Mouse (Mus musculus) megakaryocyte, adult 5-6 weeks (primary cell): ENCODE results near the gene Alg14. TPM values are rescaled to one million over a fixed set of nuclear protein-coding genes. Genes with fewer than 3 reads are reported as not detected.

Source experiments
- ATAC-seq: 2 replicates; pipeline ENCODE4 v1.8.0; 2016; ENCODE audit warnings: mild to moderate bottlenecking, inconsistent platforms; ENCODE audit not compliant: poor library complexity, severe bottlenecking
- total RNA-seq, 2 experiments: library from RNA; stranded (forward) in 1 of 2; stranded (reverse) in 1 of 2; fragments of 153-499, 151-499 nt in 1 of 2; fragments of 221-1000, 200-1000 nt in 1 of 2; gene quantifications; 2 replicates each; pipeline versions ENCODE4 v1.2.3 to v1.2.4; 2015 to 2017

Gene Alg14
- total RNA-seq, 2 experiments from 2014 or later: 7.8 to 21.9 TPM

DNA sequence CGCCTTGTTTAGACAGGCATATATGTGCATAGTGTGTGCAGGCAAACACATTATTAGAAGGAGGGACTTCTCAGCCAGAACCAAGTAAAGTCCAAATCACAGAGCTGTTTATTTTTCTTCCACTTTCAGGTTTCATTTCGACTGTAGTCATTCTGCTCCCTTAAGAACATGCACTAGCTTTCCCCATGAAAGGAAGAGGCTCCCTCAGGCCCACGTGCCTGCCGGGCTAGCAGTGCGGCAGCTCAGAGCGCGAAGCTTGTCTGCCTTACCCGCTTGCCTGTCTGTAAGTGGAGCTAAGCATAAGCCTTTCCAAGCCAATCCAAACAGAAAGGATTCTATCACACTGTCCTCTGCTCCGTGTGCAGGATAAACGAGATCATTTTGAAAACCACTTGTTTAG, 38.1 kb downstream of the Alg14 start:
- peak; percentile 40 for ATAC-seq

DNA sequence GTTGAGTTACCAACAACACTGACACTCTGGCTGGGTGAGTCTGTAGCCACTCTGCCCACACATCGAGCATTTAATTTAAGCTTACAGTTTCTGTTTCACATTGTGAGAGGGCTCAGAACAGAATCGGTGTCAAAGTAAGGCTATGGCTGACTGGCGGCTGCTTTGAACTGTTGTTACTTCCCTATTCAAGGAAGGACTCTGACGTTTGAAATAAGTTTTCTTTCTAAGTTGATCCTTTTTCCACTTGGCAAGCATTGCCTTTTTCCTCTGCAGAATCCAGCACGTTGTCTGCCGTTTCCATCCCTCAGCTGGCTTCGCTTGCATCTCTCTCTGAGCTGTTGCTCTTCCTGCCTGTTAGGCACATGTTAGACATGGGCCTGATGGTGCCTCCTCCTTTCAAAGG, 38.7 kb downstream of the Alg14 start:
- peak; percentile 89 for ATAC-seq

DNA sequence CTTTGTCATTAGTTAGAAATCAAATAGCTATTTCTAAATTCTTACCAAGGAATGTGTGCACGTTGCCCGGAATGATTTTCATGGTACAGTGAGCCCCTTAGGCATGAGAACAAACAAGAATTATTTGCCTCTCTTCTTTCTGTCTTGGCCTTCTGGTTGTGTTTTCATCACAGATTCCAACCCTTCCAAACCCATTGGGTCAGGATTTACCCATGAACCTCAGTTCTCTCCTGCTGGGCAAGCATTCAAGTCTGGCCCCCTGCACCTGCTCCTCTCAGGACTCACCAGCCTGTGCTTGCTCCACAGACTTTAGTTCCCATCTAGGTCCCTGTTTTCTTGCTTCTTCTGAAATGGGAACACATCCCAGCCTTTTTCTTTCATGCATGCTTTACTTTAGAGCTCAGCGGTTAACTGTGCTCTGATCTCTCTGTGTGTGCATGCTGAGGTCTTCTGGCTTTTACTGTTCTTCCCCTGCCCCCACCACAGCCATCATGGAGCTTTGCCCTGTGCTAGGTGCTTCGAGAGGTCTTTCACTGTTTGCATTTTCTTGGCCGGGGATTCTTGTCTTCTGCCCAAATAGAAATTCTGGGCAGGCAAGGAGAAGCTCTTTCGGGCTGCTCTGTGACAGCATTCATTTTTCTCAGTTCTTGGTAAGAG, 44.8 kb downstream of the Alg14 start:
- no peak for ATAC-seq

DNA sequence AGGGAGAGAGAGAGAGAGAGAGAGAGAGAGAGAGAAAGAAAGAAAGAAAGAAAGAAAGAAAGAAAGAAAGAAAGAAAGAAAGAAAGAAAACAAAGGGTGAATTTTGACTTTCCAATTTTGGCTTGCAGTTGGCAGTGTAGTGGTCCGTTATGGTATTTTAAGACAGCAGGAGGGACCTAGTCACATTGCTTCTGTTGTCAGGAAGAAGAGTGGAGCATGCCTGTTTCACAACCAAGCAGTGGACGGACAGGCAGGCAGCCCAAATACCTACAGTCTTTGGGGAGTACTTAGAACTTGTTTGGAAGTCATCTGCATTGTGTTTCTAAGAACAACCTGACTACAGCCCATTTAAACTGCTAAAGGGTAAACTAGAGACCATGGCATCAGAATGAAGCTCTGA, 47.1 kb downstream of the Alg14 start:
- ATAC-seq: no peak

DNA sequence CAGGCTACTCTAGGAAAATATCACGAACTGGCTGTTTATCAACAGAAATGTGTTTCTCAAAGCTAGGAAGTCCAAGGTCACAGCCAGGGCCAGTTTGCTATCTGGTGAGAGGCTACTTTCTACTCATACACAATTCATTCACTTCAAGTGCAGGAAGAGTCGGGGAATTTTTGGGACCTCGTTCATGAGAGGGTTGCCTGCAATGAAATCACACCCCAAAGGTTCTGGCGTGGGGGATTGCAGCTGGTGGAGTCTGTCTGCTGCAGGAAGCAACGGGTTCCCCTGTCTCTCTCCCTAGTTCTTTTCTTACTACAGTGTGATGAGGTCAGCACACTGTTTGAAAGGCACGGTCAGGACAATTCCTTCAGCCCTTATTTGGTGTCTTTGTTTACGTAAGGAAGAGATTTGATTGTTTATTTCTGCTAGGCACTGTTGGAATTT, 48.8 kb downstream of the Alg14 start:
- ATAC-seq: no peak

DNA sequence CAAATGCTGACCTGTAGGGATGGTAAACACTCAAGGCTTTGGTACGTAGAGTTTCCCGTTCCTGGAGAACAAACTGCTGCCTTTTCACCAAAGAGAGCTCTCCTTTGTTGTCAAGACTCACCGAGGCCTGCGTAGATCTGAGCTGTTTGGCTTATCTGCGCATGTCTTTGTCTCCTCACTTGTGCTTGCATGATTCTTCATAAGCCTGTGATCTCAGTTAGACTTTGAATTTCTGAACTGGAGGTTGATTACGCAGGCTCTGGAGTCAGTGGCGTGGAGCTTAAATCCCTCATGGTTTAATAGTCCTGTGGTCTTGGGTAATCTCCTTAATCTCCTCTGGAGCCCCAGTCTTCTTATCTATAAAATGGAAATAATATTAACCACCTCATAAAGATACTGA, 51.7 kb downstream of the Alg14 start:
- ATAC-seq: no peak

DNA sequence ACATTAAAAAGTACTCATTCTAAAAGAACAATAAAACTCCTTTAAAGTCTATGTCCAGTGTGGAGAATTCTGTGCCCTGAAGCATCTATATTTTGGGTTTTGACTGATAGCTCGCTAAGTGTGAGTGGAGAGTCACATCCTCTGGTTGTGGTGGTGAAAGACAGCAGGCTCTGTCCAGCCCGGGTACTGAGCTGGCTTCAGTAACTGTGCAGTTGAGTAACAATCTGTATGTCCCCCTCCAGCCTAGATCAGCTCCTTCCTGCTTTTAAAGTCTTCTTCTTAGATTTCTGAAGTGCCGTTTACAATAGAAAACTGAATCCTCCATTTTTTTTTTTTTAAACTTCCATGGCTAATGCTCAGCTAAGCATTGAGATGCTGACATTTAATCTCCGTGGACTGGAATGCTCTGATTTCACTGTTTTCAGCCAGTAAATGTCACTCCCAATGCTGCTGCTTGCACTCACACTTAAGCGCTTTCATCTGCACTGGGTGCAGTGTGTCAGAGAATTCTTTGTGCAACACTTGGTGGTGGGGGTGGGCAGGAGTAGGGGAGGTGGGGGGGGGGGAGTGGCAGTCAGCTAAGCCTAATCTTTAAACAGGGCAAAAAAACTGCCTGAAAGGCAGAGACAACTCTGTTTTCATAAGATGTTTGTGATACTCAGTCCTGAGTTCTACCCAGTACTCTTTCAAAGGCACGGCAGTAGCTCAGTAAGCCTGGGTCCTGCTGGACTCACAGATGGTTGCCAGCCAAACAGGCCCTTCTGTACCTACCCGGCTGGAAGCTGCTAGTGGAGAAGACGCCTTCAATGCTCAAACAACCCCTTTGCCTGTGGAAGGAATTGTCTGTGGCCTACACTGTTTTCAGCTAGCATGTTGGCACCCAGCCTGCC, 52.7 kb downstream of the Alg14 start:
- peak; percentile 69 for ATAC-seq

DNA sequence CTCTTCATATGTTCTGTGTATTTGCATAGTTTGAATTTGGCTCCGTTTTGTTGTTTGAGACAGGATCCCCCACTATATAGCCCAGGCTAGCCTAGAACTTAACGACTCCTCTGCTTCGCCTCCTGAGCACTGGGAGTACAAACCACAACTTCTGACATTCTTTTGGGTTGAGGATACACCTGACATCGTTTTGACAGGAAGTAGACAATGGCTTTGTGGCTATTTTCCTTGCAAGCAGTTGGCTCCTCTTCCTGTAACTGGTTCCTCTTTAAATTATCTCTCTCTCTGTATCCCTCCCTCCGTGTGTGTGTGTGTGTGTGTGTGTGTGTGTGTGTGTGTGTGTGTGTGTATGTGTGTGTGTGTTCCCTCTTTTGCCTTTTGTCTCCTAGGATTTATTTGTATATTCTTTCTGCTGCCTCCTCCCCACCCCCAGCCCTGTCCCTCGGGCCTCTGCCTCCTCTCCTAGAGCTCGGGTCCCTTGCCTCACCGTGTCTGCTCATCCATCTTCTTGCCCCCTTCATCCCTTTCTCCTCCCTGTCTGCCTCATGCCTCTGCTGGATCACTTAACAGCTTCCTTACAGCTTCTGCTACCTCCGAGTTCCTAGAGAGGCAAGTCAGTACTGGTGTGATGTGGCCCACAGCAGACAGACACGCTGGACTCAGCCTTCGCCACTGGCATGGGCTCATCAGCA, 53.5 kb downstream of the Alg14 start:
- peak; percentile 84 for ATAC-seq

DNA sequence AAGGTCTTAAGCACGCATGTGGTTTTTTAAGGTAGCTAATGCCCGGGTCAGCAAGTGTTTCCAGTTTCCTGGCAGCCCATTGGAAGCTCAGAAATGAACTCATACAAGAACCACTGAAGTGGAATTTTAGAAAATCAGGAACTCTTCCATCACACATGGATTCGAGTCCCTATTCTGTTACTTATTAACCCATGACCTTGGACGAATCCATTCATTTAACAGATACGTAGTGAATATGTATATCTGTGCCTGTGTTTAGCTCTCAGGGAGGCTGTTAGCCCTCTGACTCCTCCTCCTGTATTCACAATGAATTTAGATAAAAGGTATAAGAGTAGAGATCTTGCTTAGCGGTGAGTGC, 54.0 kb downstream of the Alg14 start:
- ATAC-seq: no peak

DNA sequence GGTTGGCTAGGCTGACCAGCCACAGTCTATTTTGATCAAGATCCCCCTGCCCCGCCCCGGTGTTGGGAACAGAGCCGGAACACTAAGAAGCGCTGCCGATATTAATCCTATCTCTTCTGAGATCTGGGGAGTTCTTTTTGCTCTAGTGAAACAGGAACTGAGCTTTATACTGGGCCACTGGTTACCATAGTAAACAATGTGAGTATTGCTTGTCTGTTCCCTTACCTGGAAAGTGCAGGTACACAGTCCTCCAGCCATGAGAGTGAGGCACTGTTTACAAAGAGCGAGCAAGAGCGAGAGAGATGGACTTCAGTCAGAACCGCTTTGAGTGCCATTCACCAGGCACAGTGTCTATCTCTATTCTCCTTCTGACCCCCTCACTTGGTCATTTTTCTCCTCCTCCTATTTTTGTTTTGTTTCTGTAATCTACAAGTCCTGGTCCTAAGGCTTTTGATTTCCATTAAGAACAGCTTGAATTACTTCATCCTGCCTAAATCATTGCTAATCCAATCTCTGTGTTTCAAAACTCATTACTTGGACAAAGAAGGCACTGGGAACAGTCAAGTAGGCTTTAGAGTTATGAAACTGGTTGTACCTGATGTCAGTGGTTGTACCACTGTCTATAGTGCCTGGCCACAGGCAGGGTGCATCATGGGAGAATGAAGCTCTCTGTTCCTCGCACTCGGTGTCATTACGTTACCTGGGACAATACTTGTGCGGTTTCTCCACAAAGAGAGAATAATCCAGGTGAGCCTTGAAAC, 55.1 kb downstream of the Alg14 start:
- ATAC-seq: no peak

DNA sequence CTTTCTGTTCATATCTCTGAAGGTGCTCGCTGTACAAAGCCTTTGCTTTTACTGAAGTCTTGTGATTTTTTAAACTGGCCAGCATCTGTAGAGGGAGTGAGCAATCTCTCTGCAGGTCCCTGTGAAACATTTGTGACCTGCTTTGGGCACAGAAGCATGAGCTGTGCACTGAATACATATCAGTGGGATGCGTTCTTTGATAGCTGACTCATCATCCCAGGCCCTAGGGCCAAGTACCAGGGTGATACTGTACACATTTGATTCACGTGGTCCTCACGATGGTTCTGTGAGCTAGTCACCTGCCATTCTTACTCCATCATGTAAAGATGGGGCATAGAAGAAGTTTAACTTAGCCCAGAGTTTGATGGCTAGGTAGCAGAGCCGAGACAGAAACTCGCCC, 57.2 kb downstream of the Alg14 start:
- ATAC-seq: no peak

DNA sequence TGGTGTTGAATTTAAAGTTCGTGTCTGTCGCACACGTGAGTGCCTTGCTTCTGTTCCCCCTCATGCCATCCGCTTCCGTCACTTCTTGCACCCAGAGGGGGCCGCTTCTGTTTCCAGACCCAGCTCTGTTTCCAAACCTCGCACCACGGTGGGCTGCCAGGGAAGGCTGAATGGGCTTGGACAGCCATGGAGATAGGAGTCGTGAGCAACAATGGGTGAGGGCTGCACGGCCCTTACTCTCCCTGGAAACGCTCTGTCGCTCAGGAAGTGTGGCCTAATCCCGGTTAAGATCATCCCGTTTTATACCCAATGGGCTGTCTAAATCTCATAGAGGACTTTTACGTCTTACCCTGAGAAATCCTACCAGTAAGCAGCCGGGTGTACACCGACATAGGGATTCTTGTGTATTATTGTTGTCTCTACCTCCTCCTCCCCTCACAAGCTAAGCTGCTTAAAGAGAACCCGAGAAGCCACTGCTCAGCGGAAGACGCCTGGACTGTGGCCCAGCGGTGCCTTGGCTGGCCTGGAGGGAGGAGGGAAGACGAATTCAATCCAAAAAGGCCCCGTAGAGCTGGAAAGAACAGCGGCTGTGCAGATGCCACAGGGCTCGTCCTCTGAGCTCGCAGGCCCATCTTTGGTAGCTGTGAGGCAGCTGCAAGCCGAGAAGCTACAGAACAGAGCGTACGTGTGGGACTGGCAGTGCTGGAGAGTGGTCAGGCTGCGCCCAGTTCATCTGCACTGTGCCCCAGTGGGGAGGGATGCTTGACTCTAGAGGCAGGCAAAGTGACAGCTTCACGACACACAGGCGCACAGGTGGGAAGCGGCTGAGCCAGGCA, 58.0 kb downstream of the Alg14 start:
- ATAC-seq: no peak

DNA sequence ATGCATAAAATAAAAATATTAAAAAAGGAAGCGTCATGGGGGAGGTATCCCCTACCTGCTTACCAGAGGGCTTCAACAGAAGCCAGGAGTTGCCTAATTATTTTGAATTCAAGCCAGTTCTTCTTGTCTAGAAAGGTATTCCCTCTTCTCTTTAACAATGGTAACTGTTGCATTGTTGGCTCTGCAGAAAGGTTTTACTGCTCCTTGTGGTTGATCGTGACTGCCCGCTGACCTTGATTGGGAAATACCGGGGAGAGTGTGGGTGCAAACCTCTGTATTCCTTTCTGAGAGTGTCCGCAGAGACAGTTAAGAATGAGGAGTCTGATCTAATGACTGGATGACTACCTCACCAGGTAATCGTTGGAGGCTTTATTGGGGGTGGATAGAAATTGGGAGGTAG, 59.7 kb downstream of the Alg14 start:
- ATAC-seq: peak; percentile 67

DNA sequence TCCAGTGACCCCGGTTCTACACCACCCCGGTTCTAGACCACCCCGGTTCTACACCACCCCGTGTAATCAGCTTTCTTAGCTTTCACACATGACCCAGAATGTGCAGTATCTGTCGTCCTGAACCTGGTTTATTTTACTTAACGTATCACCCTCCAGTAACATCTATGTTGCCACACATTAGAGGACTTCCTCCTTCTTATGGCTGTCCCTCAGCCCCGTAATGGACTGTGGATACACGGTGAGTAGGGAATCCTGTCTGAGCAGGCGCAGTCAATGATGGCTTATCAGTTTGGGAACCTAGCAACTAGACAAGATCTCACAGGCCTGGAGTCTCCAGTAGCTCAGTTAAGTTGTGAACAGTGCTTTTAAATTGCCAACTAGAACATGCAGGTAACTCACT, 62.7 kb downstream of the Alg14 start:
- peak; percentile 69 for ATAC-seq

DNA sequence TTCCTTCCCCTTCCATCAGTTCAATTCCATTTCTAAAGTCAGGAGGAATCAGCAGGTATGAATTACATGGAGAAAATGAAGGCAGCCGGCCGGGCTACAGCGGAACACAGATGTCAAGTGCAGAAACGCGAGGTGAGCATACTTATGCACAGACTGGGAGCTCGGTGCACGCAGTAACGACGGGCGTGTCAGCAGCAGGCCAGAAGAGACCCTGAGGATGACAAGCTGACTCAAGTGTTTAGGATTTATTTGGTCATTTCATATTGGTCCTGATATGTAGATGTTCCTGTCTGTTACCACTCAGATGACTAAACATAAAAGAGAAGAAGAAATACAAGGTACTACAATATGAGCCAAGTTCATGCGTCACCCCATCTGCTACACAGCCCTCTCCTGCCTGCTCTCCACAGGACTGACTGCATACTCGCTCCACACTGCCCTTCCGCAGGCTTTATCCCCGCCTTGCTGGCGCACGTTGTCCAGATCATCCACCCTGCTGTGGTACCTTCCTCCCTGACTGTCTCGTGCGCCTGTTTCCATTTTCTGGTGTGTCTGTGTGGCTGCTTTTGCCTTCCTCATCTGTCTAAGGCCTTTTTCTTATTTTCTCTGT, 63.4 kb downstream of the Alg14 start:
- ATAC-seq: no peak

DNA sequence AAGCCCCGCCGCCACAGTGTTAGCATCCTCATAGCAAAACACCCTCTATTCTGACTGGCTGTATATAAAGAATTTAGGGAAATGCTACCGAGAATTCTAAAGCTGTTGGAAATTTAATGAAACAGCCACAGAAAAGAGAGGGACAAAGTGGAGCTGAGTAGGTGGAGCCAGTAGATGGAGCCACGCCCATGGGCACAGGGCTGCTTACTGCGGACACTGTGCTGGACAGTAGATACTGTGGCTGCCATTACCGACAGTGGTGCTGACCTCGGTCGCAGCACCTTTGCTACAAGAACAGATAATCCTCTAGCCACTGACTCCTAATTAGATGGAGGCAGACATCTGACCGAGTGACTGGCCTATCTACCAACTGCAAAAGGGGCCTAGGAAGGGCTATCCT, 64.0 kb downstream of the Alg14 start:
- ATAC-seq: no peak

DNA sequence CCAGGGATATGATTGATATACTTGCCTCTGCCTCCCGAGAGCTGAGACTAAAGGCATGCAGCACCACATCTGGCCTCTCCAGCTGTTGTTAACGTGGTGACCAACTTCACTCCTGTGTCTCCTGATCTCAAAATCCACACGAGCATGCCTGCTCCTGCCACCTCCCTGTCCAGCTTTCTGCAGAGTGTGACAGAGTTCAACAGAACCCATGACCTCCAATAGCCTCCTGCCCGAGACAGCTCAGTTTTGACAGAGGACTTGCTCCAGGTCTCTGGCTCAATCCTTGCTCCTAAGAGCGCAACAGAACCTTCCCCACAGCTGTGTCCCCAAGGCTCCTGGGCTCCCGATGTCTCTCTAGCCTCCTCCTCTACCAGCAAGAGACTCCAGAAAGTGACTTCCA, 64.5 kb downstream of the Alg14 start:
- ATAC-seq: no peak

DNA sequence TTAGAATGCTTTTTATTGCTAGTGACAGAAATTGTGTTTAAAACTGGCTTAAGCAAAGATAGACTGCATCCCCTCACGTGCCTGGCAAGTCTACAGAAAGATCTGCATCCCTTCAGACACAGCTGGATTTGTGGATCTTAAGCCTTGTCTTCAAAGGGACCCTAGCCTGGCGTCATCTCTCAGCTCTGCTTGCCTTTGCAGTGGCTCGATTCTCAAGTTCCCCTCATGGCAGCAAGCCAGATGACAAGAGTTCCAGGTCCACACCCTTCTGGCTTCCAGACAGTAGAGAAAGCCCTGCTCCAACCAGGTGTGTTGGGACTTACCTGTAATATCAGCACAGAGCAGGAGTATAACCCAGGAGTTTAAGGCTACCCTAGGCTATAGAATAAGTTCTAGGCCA, 65.5 kb downstream of the Alg14 start:
- no peak for ATAC-seq

DNA sequence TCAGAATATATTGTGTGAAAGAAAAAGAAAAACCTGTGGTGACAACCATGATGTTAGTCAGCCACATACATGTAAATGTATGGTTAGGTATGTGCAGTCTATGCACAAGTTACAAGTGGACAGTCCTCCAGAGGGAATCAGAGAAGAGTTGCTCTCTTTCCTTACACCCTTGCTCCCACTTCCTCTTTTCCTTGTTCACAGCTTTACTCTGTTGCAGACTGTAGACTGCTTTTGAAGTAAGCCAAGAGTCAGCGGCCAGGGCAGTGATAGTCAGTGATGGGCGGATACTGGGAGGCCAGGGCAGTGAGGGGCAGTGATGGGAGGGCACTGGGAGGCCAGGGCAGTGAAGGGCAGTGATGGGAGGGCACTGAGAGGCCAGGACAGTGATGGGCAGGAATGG, 66.7 kb downstream of the Alg14 start:
- ATAC-seq: peak; percentile 66

DNA sequence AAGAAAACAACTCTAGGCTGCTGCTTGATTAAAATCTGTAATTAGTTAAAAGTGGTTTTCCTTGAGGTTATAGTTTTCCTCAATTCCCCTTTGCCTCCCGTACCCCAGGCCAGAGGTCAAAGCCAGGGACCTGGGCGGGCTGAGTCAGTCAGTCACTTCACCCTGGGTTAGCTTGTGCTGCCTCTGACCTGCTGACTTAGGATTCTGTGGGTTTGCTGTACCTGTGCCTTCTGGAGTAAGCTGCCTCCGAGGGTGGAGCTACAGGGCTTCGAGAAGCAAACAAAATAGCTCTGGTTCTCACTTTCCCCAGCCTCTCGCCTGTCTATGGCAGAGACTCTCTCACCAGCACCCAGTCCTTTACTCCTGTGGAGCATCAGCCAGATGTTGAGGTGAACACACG, 67.3 kb downstream of the Alg14 start:
- no peak for ATAC-seq
